Mouse (Mus musculus) liver, embryonic 14.5 days (tissue): ENCODE measurements at regions not wholly inside any gene's neighbourhood (a gene's known extent, or its start where the extent isn't known, plus 50 kb on each side); places are given as distances from the start of the nearest gene placed in this dataset.

ENCODE experiments used
- CTCF ChIP-seq: IDR thresholded peaks from 2 replicates; pipeline ENCODE4 v1.5.1; 2016; ENCODE audit warnings: antibody characterized with exemption, low read depth, control low read depth
- EP300 ChIP-seq: IDR thresholded peaks from 2 replicates; pipeline ENCODE4 v1.6.1; 2016; ENCODE audit warnings: antibody characterized with exemption, low read depth

DNA sequence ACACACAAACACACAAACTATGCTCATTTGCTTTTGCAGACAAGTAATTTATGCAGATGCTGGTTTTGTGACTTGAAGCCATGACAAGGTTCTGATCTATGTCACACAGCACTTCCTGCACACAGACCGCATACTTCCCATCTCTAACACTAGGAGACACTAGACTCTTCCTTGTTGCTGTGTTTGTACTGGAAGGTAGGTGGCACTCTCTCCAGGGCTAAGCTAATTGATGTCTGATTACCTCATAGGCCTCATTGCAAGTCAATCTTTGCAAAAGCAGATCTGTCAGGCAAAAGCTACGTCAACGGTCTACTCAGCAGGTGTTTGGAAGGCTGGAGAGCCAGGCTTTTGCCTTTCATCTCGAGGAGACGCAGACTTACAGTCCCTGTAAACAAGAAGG lies 118.3 kb upstream of the Ranbp3l start:
- TF ChIP-seq CTCF = peak; percentile 58
- TF ChIP-seq EP300 = no peak
